Mouse (Mus musculus) CD4-positive, CD25-positive, alpha-beta regulatory T cell (primary cell): ENCODE results near the gene Olfr77. TPM values are rescaled to one million over a fixed set of nuclear protein-coding genes. Genes with fewer than 3 reads are reported as not detected.

Experiments
- polyA plus RNA-seq: library from polyadenylated mRNA; unstranded; fragments of 100-300 nt; shearing (Covaris generic); gene quantifications from one replicate; pipeline ENCODE4 v1.2.1, GENCODE M21; 2017

Olfr77 gene
- 0.90 TPM for polyA plus RNA-seq

DNA sequence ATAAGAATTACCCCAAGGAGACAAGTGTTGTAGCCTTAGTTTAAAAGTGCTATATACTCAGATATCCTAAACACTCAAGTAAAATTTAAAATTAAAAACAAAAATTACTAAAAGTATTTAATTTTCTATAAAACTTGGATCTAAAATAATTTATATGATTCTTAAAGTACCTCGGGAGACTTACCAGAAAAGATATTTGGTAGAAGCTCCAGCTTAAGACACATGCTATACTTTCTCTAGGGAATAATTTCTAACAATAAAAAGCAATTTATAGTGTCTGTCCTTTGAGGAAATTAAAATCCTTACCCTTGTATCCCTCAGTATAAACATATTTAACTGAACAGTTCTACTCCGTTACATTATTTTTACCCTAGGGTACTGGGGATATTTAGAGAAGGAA, at the start of gene Olfr77:
TSS of gene Olfr77 (plus strand) at position 301 of the 400 bp plus-strand sequence.

DNA sequence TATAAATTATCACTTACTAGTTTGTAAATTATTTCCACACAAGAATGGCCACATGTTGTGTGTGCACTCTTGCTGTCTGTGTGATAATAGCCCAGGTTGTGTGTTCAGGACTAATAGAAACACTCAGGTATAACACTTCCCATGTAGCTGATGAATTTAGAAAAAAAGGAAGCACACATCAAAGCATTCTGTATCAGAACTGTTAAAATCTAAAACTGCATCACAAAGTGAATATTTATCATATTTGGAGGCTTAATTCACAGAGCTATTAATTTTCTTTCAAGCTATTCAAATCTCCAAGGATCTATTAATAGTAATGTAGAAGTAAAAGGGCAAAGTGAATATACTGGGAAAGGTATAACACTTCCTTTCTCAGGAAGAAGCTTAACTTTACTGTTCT, 28.8 kb upstream of the Olfr77 start, which contains the start of gene Olfr862:
TSS of gene Olfr862 (minus strand) at position 101 of the 400 bp plus-strand sequence.

Other genes with a start within 250 kb of the Olfr77 start
- gene Olfr857, start 207.4 kb upstream of the Olfr77 start, polyA plus RNA-seq = not detected
- gene Olfr58, start 136.6 kb upstream of the Olfr77 start, polyA plus RNA-seq = not detected
- gene Olfr859, start 112.0 kb upstream of the Olfr77 start, polyA plus RNA-seq = not detected
- 0.14 TPM for gene Olfr860, start 67.1 kb upstream of the Olfr77 start, polyA plus RNA-seq
- gene Olfr862, start 28.9 kb upstream of the Olfr77 start, polyA plus RNA-seq = not detected
- gene Olfr866, start 111.2 kb downstream of the Olfr77 start, polyA plus RNA-seq = not detected
- gene Olfr867, start 140.7 kb downstream of the Olfr77 start, polyA plus RNA-seq = not detected
- gene Olfr868, start 181.8 kb downstream of the Olfr77 start, polyA plus RNA-seq = not detected
- not detected for gene Olfr869, start 212.1 kb downstream of the Olfr77 start, polyA plus RNA-seq